Mouse (Mus musculus) cerebellum, postnatal 36 days (tissue): ENCODE results near the gene Scn4a.

Experiments used
- DNase-seq, 2 experiments: peaks; one replicate each; pipeline ENCODE4 v3.0.0; 2021 to 2022; ENCODE audit warnings: mixed read lengths in 2 of 2

Scn4a gene

GRCm38 (mm10) chr11:106271794-106272643 is 81.1 kb downstream of the Scn4a start:
- DNase-seq, result peak; percentile 48 to 56

- DNase-seq, result peak; percentile 37 to 55
These were observed 81.8 kb downstream of the Scn4a start for GRCm38 (mm10) chr11:106271131-106271793.

- peak; percentile 56 to 61 for DNase-seq
These were observed 84.0 kb downstream of the Scn4a start for GRCm38 (mm10) chr11:106269060-106269431.
